Mouse (Mus musculus): Measurements from ENCODE around the gene Glis1.
"Not testable (repeated sequence)": the region's sequence is repeated elsewhere in the genome, so short reads cannot be mapped to it uniquely, and the experiment has no call there.

The Glis1 gene

DNA sequence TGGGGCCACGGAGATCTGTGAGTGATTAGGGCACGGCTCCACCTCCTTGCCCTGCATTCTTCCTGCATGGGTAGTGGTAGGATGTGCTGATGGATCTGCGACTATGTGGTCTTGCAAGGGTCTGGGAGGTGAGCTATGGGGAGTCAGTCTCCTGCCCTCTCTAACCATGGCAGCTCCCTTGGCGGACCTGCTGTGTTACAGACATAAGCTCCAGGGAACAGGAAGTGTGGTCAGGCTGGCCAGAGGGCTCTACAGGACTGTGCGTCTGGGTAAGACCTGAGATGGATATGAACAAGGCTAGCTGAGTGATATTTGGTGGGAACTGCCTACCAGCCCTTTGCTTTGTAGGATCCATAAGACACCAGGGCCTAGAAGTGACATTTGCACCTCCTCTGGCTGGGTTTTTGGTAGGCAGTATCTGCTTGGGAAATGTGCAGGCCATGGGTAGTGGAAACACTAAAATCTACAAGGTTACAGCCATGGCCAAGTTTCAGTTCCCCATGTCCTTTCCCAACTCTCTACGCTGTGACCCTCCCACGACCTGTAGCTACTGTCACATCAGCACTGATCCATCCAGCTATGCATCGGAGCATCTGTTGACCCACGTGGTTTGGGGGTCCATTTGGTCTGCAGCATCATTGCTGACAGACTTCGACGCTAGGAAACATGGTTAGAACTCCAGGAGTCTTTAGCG is 142.9 kb downstream of the Glis1 start:
- DNase-seq (ENCODE audit: low spot score in 2 of 2): no peak

DNA sequence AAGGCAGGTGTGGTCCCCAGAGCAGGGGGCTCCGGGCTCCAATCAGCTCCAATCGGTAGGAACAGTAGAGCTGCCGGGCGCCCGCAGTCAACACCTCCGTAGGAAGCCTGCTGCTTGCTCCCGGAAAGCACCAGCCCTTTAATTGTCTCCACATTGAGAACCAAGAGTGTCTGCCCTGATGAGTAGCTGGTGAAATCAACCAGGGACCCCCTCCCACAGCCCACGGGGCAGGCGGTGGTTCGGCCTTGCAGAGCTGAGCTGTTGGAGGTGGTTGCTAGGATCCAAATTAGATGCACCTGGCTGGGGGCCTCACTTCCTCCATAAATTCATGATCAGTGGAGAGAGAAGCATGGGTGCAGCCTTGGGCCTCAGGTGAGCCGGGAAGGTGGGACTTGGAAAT is 146.5 kb downstream of the Glis1 start:
- no peak for DNase-seq (ENCODE audit: low spot score in 2 of 2)

DNA sequence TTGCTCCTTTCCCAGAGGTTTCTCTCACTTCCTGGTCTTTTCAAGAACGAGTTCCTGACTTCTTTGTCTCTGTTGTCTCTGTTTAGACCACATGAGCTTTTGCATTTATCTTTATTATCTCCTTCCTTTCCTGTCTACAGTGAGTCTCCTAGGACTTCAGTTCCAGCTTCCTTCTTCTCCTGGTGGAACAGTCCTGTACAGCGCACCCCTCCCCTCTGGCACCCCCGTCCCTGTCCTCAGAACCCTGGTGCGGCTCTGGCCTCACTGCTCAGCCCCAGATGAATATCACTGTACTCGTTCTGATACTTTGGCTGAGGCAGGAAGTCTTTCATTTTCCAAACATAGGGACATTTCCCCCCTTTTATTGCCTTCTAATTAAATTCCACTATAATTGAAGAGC is 152.0 kb downstream of the Glis1 start:
- no peak for DNase-seq (ENCODE audit: low spot score in 2 of 2)

DNA sequence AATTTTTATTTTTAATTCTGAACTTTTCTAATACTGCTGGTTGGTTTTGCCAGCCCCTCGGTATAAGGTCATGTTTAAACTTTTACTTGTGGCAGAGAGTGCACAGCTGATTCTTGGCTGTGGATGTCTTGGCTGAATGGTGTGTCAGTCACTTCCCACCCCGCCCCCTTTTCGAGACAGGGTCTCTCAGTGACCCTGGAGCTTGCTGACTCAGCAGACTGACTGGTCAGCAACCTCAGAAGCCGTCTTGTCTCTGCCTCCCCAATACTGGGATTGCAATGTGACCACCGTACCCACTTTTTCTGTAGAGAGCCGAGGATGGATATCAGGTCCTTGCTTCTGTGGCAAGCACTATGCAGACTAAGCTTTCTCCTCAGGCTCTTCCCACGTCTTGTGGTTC is 154.2 kb downstream of the Glis1 start:
- no peak for DNase-seq (ENCODE audit: low spot score in 2 of 2)

DNA sequence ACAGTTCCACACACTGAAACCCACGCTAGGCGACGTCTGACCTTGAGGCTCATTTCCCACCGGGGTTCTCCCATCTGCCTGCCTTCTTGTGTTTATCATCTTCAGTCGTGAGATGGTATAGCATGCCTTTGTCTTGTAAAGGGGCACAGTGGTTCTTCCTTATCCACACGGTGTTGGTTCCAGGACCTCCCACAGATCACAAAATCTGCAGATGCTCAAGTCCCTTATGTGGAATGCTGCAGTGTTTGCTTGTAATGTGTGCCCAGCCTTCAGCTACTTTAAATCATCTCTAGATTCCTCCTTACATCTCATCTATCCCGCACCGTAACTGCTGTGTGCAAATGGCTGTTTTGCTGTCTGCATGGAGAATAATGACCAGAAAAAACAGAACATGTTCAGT is 154.7 kb downstream of the Glis1 start:
- no peak for DNase-seq (ENCODE audit: low spot score in 2 of 2)

DNA sequence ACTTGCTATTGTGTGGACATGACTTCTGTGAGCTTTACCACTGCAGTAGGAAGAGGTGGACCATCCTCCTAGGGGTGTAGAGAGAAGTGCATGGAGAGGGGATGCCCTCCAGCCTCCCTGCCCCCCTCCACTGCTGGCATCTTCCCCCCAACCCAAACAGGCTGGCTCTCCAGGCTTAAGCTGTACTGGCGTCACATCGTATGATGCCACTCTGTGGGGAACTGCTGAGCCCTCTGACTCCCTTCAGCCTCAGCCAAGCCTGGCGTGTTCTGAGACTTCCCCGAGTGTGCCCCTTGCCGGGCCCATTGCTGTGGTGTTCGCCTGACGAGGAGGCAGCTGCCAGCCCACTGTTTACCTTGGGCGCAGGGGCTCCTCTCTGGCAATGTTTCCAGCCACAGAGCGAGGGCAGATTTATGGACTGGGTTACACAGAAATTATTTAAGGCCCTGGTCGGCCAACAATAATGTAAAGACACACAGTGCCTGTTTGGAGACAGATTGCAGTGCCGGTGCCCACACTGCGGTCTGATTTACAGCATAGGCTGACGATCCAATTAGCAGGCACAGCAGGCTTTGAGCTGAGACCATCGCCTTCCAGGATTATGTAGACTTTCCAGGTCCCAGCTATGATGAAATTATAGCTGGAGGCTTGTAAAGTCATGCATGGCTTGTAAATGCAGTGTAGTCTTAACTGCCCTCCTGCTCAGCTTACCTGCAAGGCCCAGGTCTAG is 156.6 kb downstream of the Glis1 start:
- no peak for DNase-seq (ENCODE audit: low spot score in 2 of 2)

DNA sequence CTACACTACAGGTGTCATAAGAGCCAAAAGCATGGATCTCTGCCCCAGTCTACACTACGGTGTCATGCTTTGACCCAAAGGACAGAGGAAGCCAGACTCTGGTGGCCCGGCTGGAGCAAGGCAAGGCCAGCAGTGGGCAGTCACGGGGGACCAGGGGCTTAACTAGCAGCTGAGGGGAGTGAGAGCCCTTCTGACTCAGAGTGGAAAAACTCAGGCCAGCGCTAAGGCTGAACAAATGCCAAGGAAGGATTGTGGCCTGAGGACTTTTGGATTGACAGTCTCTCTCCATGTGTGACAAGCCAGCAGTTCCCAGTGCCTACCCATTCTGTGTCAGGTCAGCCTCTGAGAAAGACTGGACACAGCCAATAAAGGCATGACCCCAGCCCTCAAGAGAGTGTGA is 159.0 kb downstream of the Glis1 start:
- no peak for DNase-seq (ENCODE audit: low spot score in 2 of 2)

DNA sequence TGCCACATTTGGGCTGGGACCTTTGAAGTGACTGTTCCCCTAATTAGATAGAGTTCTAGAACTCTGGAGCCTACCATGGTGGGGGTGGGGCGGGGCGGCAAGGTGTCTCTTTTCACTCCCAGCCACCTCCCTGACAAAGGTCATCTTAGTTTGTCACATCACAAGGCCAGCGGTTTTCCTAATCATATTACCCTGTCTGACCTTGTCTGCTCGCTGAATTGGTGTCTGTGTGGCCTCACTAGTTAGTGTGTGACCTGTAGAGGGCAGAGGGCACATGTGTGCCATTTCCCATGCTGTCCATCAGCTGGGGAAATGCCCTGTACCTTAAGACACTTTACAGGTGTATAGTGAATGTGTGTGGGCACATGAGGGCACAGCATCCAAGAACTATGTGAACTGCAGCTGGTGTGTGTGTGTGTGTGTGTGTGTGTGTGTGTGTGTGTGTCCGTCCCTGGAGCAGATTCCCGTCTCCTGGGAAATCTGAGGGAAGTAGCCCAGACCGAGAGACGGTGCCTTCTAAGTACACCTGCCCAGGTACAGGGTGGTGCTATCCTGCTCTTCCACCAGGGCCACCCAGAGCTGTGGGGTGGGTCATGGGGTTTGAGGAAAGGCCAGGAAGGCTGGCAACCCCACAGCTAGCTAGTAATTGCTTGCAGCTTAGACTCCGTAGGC is 163.0 kb downstream of the Glis1 start:
- no peak for DNase-seq (ENCODE audit: low spot score in 2 of 2)

DNA sequence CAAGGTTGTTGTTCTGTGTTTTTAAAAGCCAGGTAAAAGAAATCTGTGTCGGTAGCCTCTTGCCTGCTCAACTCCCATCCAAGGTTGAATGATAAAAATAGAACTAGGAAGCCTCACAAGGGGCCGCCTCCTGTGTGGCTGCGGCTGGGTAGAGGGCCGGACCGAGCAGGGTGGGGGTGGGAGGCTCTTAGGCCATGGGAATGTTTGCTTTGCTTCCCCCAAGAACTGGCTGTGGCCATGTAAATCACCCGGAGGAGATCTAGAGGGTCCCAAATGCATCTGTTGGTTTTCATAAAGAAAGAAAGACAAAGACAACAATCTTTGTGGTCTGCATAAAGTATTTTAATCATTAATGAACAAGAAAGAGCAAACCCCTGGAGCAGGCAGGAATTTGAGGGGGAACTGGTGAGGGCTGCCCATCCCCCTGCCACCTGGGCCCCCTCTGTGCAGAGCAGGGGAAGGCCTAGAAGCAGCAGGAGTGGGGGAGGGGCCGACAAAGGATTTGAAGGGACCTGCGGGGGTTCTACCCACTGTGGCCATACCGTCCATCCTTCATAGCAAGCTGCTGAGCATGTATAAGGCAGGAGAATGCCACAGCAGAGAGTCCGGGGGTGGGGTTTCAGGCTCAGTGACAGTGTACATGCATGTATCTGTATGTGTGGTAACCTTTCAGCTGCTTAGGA is 163.6 kb downstream of the Glis1 start:
- no peak for DNase-seq (ENCODE audit: low spot score in 2 of 2)

DNA sequence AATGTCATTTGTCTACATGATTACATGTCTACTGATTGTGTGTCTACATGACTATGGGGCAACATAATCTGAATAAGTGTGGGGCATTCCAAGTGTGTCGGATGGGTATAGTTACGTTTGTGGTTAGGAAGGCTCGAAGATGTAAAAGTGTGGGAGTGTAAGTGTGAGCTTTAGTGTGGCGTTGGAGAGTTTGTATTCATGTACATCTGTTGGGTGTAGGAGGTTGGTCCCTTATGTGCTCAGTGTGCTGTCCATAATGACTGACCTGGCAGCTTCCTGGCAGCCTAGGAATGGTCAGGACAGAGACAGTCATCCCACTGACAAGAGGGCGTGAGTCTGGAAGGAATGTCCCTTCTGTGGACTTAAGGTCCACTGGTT is 164.2 kb downstream of the Glis1 start:
- DNase-seq (ENCODE audit: low spot score in 2 of 2): not testable (repeated sequence)

DNA sequence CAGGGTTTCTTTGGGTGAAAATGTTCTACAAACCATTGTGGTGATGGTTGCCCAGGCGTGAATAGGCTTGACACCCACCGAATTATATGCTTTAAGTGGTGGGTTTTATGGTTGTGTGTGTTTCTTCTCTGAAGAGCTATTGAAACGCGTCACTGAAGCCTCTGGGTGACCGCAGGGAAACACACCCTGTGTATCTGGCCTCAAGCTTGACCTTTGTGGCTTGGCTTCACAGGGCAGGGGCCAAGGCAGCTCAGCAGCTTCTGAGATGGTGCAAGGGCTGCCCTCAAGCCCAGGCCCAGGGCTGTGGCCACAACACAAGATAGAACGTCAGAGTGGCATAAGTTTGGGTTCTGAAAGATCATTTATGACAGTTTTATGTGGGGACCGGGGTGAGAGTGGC is 167.9 kb downstream of the Glis1 start:
- no peak for DNase-seq (ENCODE audit: low spot score in 2 of 2)

DNA sequence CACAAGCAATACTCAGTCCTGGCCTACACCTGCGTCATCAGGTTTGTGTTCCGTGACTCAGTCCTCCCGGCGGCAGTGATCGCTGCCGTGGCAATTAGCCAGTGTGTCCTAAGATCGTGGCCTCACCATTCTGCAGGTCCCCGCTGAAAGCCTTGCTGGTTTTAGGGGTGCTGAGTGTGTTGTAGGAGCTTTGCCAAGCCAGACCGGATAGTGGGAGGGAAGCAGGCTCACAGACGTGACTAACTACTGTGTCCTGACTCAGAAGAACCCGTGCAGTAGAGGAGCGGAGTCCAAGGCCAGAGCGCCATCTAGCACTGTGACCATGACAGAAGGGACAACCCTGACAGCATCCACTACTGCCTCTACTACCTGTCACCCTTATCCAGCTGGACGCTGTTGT is 168.4 kb downstream of the Glis1 start:
- peak in 1 of 2 experiments; percentile 33 for DNase-seq (ENCODE audit: low spot score in 2 of 2)

DNA sequence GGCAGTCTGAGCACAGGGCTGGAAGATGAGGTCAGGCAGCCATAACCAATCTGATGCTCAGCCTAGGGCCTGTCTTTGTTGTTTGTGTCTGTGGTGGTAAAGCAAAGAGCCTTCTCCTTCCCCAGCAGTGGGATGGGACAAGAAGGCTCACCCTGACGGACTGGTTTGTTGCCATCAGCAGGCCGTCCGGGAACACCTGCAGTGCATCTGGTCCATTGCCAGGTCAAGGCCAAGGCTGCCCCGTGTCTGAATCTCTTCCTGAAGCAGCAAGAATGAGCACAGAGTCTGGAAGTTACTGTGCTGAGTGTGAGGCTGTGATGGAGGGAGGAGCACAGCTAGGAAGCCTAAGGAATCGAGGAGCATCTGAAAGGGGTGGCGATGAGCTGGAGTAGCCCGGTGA is 168.8 kb downstream of the Glis1 start:
- no peak for DNase-seq (ENCODE audit: low spot score in 2 of 2)

DNA sequence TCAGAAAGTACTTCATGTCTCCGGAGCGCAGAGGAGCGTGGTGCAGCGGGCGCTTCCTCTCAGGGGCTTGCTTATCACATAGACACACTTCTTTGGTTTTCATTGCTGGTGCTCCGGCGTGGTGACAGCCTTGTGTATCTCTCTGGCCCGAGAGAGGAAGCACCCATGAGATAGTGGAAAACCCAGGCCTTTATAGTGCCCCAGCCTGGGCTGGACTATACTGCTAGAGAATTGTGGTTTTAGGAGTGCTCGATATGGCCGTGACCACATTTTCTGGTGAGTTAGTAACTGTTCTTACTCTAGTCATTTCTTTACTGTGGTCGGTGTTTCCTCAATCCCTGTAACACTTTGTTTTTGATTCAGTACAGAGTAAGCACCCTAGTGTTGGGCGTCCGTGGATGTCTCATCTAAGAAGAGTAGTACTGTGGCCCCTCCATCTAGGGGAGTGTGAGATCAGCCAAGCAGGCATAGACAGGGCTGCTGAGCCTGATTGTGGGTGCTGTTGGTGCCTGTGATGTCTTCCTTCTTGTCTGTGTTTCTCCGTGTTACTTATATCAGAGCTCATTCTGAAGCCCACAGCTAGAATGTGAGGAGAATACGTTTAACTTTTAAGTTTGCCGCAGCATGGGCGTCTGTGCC is 171.7 kb downstream of the Glis1 start:
- DNase-seq (ENCODE audit: low spot score in 2 of 2): no peak

DNA sequence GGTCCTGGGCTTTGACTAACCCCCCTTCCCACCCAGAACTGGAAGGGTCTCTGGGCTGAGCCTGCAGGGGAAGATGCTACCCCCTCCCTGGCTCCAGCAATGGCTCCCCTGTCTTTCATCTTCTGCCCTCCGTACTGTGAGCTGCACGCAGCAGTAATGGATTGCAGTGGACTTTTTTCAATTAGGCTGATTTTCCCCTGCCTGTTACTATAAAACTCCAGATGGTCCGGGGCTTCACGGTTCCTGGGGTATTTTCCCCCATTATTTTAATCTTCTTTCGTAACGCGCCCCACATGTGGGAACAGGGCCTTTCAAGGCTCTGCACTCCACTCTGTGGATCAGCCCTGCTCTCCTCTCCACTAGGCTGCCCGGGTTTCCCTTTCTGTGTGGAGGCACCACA is 175.4 kb downstream of the Glis1 start:
- no peak for DNase-seq (ENCODE audit: low spot score in 2 of 2)

DNA sequence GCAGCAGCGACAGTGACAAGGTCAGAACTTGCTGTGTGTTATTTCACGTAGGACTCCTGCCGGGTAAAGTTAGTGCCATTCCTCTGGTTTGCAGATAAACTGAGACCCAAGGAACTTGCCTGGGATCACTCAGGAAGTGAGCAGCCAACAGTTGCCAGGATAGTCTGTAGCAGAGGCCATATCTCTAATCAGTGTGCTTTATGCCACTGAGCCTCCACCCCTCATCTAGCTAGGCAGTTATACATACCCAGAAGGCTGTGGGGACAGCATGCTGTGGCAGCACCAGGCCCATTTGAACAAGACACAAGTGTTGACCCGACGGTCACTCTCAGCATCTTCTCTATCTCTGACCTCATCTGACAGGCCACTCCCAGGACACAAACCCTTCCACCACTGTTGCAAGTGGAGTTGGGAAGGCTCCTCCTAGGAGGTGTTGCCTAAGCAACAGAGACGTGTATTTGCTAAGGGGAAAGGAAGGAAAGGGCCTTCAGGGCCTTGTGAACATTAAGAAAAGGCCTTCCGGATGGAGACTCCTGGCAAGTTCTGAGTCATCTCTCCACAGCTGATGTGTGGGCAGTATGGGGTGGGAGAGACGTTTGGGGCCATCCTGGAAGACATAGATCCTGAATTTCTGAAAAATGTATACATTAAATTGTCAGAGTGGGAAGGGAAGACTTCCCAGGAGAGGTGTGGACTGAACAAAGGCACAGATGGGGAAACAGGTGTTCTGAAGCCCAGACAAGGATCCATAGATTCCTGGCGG is 177.7 kb downstream of the Glis1 start:
- no peak for DNase-seq (ENCODE audit: low spot score in 2 of 2)

DNA sequence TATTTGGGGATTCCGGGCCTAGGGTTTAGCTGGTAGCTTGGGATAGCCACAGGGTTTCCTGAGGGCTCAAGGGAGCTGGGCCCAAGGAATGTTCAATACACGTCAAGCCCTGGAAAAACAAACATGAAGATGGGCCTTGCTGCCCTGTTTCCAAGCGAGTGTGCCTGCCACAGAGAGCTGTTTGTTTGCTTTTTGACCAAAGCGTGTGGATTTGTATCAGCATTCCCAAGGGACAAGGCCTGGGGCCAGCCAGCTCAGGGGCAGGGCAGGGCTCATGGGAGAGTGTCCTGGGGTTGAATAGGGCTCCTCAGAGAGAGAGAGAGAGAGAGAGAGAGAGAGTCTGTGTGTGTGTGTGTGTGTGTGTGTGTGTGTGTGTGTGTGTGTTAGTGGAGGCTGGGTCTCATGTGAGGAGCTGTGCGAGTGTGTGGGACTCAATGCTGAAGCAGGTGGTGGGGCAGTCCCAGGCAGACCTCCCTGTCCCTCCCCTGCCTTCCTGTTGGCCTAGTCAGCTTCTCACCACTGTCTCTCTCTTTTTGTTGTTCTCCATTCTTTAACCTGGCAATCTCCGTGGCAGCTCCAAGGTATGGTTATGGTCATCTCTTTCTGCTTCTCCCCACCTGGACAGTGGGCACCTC is 183.3 kb downstream of the Glis1 start:
- no peak for DNase-seq (ENCODE audit: low spot score in 2 of 2)

DNA sequence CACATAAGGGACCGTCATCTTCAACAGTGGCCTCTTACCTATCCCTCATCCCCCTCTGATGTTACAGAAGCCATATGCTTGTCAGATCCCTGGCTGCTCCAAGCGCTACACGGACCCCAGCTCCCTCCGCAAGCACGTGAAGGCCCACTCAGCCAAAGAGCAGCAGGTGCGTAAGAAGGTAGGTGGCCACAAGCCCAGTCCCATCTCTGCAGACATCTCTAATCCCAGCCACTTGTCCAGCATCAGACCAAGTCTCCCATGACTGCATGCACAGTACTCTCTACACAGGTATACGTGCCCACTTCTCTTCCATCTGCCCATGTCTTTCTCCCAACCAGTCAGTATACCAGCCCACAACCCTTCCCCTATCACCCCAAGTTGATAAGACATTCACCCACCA is 185.1 kb downstream of the Glis1 start:
- no peak for DNase-seq (ENCODE audit: low spot score in 2 of 2)

DNA sequence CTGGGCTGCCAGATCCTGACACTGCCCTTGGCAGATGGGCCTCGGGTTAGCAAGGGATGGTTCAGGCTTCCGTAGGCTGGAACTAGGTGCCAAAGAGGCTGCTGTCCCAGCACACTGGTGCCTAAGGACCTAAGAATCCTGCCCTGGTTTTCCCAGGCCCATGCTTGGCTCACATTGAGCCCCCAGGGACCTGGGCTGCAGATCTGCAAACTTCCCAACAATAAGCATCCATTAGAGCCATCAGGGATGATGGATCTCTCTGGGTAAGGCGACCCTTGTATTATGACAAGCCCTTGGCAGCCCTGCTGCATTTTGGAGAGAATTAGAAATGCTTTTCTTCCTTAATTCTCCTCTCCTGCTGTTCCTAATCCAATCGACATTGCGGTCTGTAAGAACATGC is 187.0 kb downstream of the Glis1 start:
- DNase-seq (ENCODE audit: low spot score in 2 of 2): no peak

DNA sequence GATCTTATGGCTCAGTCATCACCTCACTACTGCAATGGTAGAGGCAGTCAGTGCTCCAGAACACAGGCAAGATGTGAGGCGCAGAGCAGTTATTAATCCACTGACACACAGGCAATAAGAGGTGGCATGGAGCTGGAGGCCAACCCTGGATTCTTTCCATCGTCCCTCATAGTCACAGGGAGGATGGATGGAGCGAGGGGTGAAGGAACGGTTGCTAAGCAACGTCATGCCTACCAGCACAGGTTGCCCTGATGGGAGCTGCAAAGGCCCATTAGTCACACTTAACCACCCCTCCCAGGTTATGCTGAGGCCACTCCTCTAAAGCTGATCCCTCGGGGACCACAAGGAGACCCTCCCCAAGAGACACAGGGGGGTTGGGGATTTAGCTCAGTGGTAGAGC is 187.9 kb downstream of the Glis1 start:
- DNase-seq (ENCODE audit: low spot score in 2 of 2): no peak

DNA sequence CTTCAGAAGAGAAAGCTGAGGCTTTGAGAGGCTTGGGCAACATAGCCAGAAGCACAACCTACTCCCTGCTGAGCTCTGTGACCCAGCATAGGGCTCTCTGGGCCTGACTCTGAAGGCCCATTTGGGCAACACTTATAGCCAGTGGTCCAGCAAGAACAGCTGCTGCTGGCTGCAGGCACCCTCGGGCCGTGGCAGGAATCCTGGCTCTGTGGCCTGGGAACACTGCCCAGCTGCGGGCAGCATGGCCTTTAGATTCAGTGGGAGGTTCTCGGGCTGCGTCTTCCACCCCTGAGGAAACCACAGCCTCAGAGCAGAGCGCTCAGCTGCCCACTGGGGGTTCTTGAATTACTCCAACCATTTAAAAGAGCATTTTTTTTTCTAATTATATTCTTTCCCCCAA is 189.5 kb downstream of the Glis1 start:
- no peak for DNase-seq (ENCODE audit: low spot score in 2 of 2)
